Mouse (Mus musculus) hindbrain, embryonic 15.5 days (tissue): ENCODE measurements around the gene Sgce. TPM values are rescaled to one million over a fixed set of nuclear protein-coding genes. Genes with fewer than 3 reads are reported as not detected.

Experiments used
- ATAC-seq: fragments of 200-750 bp; cut with Nextera tagmentation; 2 replicates; pipeline ENCODE4 v1.8.0; 2017; ENCODE audit warnings: low read depth, moderate number of reproducible peaks, moderate TSS enrichment; ENCODE audit not compliant: low FRiP score
- H3K27ac ChIP-seq: fragments of 300-500 bp; sonication (generic); replicated peaks from 2 replicates; pipeline ENCODE4 v1.5.1; 2015; ENCODE audit warnings: mild to moderate bottlenecking, inconsistent platforms
- H3K27me3 ChIP-seq: fragments of 300-500 bp; sonication (generic); 2 replicates; pipeline ENCODE4 v1.6.1; 2015; ENCODE audit warnings: control low read depth, inconsistent platforms
- H3K36me3 ChIP-seq: fragments of 300-500 bp; sonication (generic); 2 replicates; pipeline ENCODE4 v1.6.1; 2015; ENCODE audit warnings: control low read depth, inconsistent platforms
- H3K4me1 ChIP-seq: fragments of 300-500 bp; sonication (generic); replicated peaks from 2 replicates; pipeline ENCODE4 v1.6.1; 2015; ENCODE audit warnings: control low read depth, inconsistent platforms
- H3K4me2 ChIP-seq: fragments of 300-500 bp; sonication (generic); 2 replicates; pipeline ENCODE4 v1.6.1; 2015; ENCODE audit warnings: moderate library complexity, mild to moderate bottlenecking, inconsistent platforms
- H3K4me3 ChIP-seq: fragments of 300-500 bp; sonication (generic); 2 replicates; pipeline ENCODE4 v1.5.1; 2015; ENCODE audit warnings: mild to moderate bottlenecking, inconsistent platforms
- H3K9ac ChIP-seq: fragments of 300-500 bp; sonication (generic); 2 replicates; pipeline ENCODE4 v1.6.1; 2015; ENCODE audit warnings: inconsistent platforms
- H3K9me3 ChIP-seq: fragments of 300-500 bp; sonication (generic); 2 replicates; pipeline ENCODE4 v1.6.1; 2016; ENCODE audit warnings: control low read depth, inconsistent platforms
- WGBS: fragments of 180-500 bp; shearing (Covaris S2); methylation state at CpG from one replicate; pipeline ENCODE4 v1.1.7; 2015; 5-methylcytosine and 5-hydroxymethylcytosine counted together
- polyA plus RNA-seq: library from polyadenylated mRNA; unstranded; fragments of >200 nt; fragmentation: Nextera tagmentation; extraction: Ambion mirVana; gene quantifications from 2 replicates; pipeline ENCODE4 v1.2.1, GENCODE M21; 2015

Gene Sgce
- polyA plus RNA-seq, 1 experiment from 2014 or later: 57.6 TPM

DNA sequence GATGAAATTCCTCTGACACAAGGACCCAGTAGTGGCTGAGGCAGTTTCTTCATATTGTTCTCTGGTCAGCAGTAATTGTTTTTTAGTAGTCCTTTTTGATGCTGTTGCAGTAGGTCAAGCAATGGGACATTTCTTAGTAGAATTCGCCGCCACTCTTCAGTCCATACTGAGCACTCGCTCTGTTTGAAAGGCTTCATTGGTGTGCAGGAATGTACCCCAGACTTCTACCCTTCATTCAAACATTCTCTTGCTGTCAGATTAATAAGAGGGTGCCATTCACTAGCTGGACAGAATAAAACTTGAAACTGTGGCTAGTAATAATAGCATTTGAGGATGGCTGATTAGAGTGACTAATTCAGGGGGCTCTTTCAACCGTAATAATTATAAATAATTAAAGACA is 113.8 kb downstream of the Sgce start:
- Histone ChIP-seq H3K4me3 (no peak overlapping the region), H3K4me1 (no peaks in the 10 kb centered on the region), H3K27me3 (no peaks in the 10 kb centered on the region), H3K36me3 (0 out of 2 replicates have a peak, but pooled peaks cover 2% of the 10 kb centered on the region), H3K9ac (no peak overlapping the region), H3K4me2 (no peak overlapping the region), H3K27ac (no peak overlapping the region), H3K9me3 (no peaks in the 10 kb centered on the region)
- no peak for ATAC-seq
- 42% methylated on average over 4 of the region's 4 CpGs for WGBS

DNA sequence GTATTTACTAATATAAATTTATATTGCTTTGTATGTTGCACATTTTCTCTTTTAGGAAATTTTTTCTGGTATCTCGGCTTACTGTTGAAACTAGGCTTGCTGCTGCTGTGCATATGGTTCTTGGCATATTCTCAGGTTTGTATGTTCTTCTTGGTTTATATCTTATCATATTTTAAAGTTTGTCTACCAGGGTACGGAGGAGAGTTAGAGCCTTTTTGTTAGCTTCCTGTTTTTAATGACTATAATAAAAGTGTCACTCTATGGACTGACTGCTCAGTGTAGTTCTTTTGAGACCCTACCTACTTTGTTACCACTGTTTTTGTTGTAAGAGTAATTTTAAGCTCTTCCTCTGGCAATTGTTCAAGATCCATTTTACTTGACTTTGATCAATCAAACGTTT is 115.5 kb downstream of the Sgce start:
- no peak for ATAC-seq
- Histone ChIP-seq H3K4me1 (no peaks in the 10 kb centered on the region), H3K36me3 (0 out of 2 replicates have a peak, but pooled peaks cover 2% of the 10 kb centered on the region), H3K9ac (no peak overlapping the region), H3K27ac (no peak overlapping the region), H3K4me2 (no peak overlapping the region), H3K4me3 (no peak overlapping the region), H3K27me3 (no peaks in the 10 kb centered on the region), H3K9me3 (no peaks in the 10 kb centered on the region)
- WGBS: 70% methylated on average over 3 of the region's 3 CpGs

Other genes starting within 250 kb of the Sgce start
- gene Col1a2, start 242.4 kb downstream of the Sgce start, polyA plus RNA-seq: 118 and 148 TPM in 2 replicates
- gene Casd1, start 146.4 kb downstream of the Sgce start, polyA plus RNA-seq: 43.2 and 44.6 TPM in 2 replicates
- 6.6 and 7.0 TPM in 2 replicates for gene Peg10, start 99 bp upstream of the Sgce start, polyA plus RNA-seq
- 36.1 and 44.2 TPM in 2 replicates for gene Ppp1r9a, start 155.7 kb upstream of the Sgce start, polyA plus RNA-seq